Mouse (Mus musculus): ENCODE results near the gene Idnk. TPM values are rescaled to one million over a fixed set of nuclear protein-coding genes. Genes with fewer than 3 reads are reported as not detected.

Gene Idnk
- total and polyA plus RNA-seq, 3 experiments: 25.5 to 45.0 (median 32.0) TPM

- peaks cover 9% of the 10 kb centered on the region for H3K27me3 ChIP-seq (replicated peaks)
- H3K4me3 ChIP-seq (replicated peaks in 1 of 3; ENCODE audit: low read depth in 2 of 3, low read length in 2 of 3, poor library complexity in 1 of 3): no peak overlapping the region
- dilution Hi-C loops (cut with MboI; ENCODE audit: extremely low pct_ligation_motif_present, extremely low pct_unique_long_range_greater_than_20kb, low sequenced_read_pairs) (no loop called here), in situ Hi-C loops (cut with MboI; ENCODE audit: low pct_ligation_motif_present, low pct_unique_long_range_greater_than_20kb, low sequenced_read_pairs) (no loop called here)
- no peak overlapping the region for H3K27ac ChIP-seq (ENCODE audit: insufficient read depth, low read depth)
- no peak overlapping the region for H3K9ac ChIP-seq (ENCODE audit: insufficient read depth, low read depth)
- H3K4me1 ChIP-seq (ENCODE audit: control insufficient read depth in 1 of 2, insufficient read depth in 2 of 2): peaks cover 0 to 13% of the 10 kb centered on the region in 2 experiments; a peak in 2 of 4 replicates
- H3K36me3 ChIP-seq (replicated peaks in 1 of 2; ENCODE audit: control insufficient read depth in 1 of 2, insufficient read depth in 1 of 2, low read length in 1 of 2): no peaks in the 10 kb centered on the region
- no peak for DNase-seq (ENCODE audit: extremely low read depth)
- H3K9me3 ChIP-seq (replicated peaks; ENCODE audit: low read length): no peaks in the 10 kb centered on the region
- H3K79me2 ChIP-seq (replicated peaks; ENCODE audit: control insufficient read depth, extremely low read depth, insufficient read depth, poor library complexity, severe bottlenecking): no peaks in the 10 kb centered on the region
- H3K4me2 ChIP-seq (ENCODE audit: insufficient read depth, low read depth, poor library complexity, severe bottlenecking): no peak overlapping the region
- TF ChIP-seq E2F4 (IDR thresholded peaks at IDR 0.05; ENCODE audit: insufficient replicate concordance, low read depth, low read length) (no peak), UBTF (IDR thresholded peaks at IDR 0.05; ENCODE audit: low read depth, low read length) (no peak), USF2 (conservative IDR thresholded peaks at IDR 0.05; ENCODE audit: low read depth, low read length) (no peak), NRF1 (IDR thresholded peaks at IDR 0.05; ENCODE audit: low read depth, low read length) (no peak), RCOR1 (conservative IDR thresholded peaks at IDR 0.05; ENCODE audit: low read depth, low read length) (no peak), MYC (IDR thresholded peaks at IDR 0.05; ENCODE audit: low read depth, low read length) (no peak), GABPA (IDR thresholded peaks at IDR 0.05; ENCODE audit: insufficient replicate concordance, low read depth, low read length) (no peak), USF1 (IDR thresholded peaks at IDR 0.05; ENCODE audit: low read depth, low read length) (no peak), POLR2AphosphoS2 (IDR thresholded peaks at IDR 0.05; ENCODE audit: low read depth, low read length) (no peak), BHLHE40 (IDR thresholded peaks at IDR 0.05; ENCODE audit: low read depth, low read length) (no peak)
These were observed 45.3 kb upstream of the Idnk start for GRCm38 (mm10) chr13:58112191-58112590.

GRCm38 (mm10) chr13:58112601-58113041, 44.8 kb upstream of the Idnk start:
- Histone ChIP-seq H3K36me3 (replicated peaks in 1 of 2; ENCODE audit: control insufficient read depth in 1 of 2, insufficient read depth in 1 of 2, low read length in 1 of 2) (no peaks in the 10 kb centered on the region), H3K9ac (ENCODE audit: insufficient read depth, low read depth) (no peak overlapping the region), H3K4me2 (ENCODE audit: insufficient read depth, low read depth, poor library complexity, severe bottlenecking) (no peak overlapping the region), H3K9me3 (replicated peaks; ENCODE audit: low read length) (no peaks in the 10 kb centered on the region), H3K79me2 (replicated peaks; ENCODE audit: control insufficient read depth, extremely low read depth, insufficient read depth, poor library complexity, severe bottlenecking) (no peaks in the 10 kb centered on the region), H3K4me3 (replicated peaks in 1 of 3; ENCODE audit: low read depth in 2 of 3, low read length in 2 of 3, poor library complexity in 1 of 3) (no peak overlapping the region), H3K27me3 (replicated peaks) (peaks cover 8% of the 10 kb centered on the region), H3K27ac (ENCODE audit: insufficient read depth, low read depth) (no peak overlapping the region), H3K4me1 (ENCODE audit: control insufficient read depth in 1 of 2, insufficient read depth in 2 of 2) (peaks cover 0 to 17% of the 10 kb centered on the region in 2 experiments; a peak in 2 of 4 replicates)
- in situ Hi-C loops (cut with MboI; ENCODE audit: low pct_ligation_motif_present, low pct_unique_long_range_greater_than_20kb, low sequenced_read_pairs): no loop called here
- no peak for TF ChIP-seq PAX5 (IDR thresholded peaks at IDR 0.05; ENCODE audit: low read length)
- TF ChIP-seq BHLHE40 (IDR thresholded peaks at IDR 0.05; ENCODE audit: low read depth, low read length): no peak
- no peak for TF ChIP-seq CTCF (conservative IDR thresholded peaks at IDR 0.05 in 1 of 2, IDR thresholded peaks at IDR 0.05 in 1 of 2; ENCODE audit: low read depth in 2 of 2, low read length in 2 of 2)
- no peak for TF ChIP-seq ZKSCAN1 (IDR thresholded peaks at IDR 0.05; ENCODE audit: borderline replicate concordance, low read depth, low read length)
- TF ChIP-seq IRF4 (IDR thresholded peaks at IDR 0.05; ENCODE audit: low read depth, low read length): no peak
- no peak for TF ChIP-seq TBP (conservative IDR thresholded peaks at IDR 0.05; ENCODE audit: low read depth, low read length)
- TF ChIP-seq POLR2A (IDR thresholded peaks at IDR 0.05; ENCODE audit: low read depth, low read length): no peak
- TF ChIP-seq TCF12 (IDR thresholded peaks at IDR 0.05; ENCODE audit: low read depth, low read length): no peak
- TF ChIP-seq KAT2A (IDR thresholded peaks at IDR 0.05; ENCODE audit: insufficient replicate concordance, low read length): no peak
- no peak for TF ChIP-seq JUN (IDR thresholded peaks at IDR 0.05; ENCODE audit: insufficient read depth, low read depth, low read length)
- TF ChIP-seq ELF1 (IDR thresholded peaks at IDR 0.05; ENCODE audit: low read depth, low read length): no peak
- no peak for TF ChIP-seq MYC (IDR thresholded peaks at IDR 0.05; ENCODE audit: low read depth, low read length)
- TF ChIP-seq SMC3 (IDR thresholded peaks at IDR 0.05; ENCODE audit: low read depth, low read length): no peak
- TF ChIP-seq RAD21 (IDR thresholded peaks at IDR 0.05; ENCODE audit: low read depth, low read length): no peak
- TF ChIP-seq MEF2A (IDR thresholded peaks at IDR 0.05; ENCODE audit: borderline replicate concordance, low read depth, low read length): no peak
- TF ChIP-seq MAX (IDR thresholded peaks at IDR 0.05; ENCODE audit: low read length): no peak
- no peak for TF ChIP-seq NRF1 (IDR thresholded peaks at IDR 0.05; ENCODE audit: low read depth, low read length)
- no peak for TF ChIP-seq JUND (conservative IDR thresholded peaks at IDR 0.05; ENCODE audit: low read depth, low read length)
- no peak for TF ChIP-seq MAFK (IDR thresholded peaks at IDR 0.05; ENCODE audit: insufficient replicate concordance, low read length)
- no peak for TF ChIP-seq EP300 (IDR thresholded peaks at IDR 0.05; ENCODE audit: low read length)
- no peak for DNase-seq (ENCODE audit: extremely low read depth)
- dilution Hi-C loops (cut with MboI; ENCODE audit: extremely low pct_ligation_motif_present, extremely low pct_unique_long_range_greater_than_20kb, low sequenced_read_pairs): no loop called here

Data from CH12.LX (cell line).